Mouse (Mus musculus) heart, embryonic 16.5 days (tissue): ENCODE results near the gene Hoxd3. TPM values are rescaled to one million over a fixed set of nuclear protein-coding genes. Genes with fewer than 3 reads are reported as not detected.
A peak's percentile ranks its signal among the peaks of the same experiment; 100 is the strongest.

Source experiments
- ATAC-seq: fragments of 200-750 bp; cut with Nextera tagmentation; replicated peaks from 2 replicates; pipeline ENCODE4 v1.8.0; 2017; ENCODE audit warnings: moderate number of reproducible peaks; ENCODE audit not compliant: insufficient read depth, low FRiP score; ENCODE audit errors: extremely low read depth
- H3K27ac ChIP-seq: fragments of 300-500 bp; sonication (generic); 2 replicates; pipeline ENCODE4 v1.5.1; 2014; ENCODE audit warnings: mild to moderate bottlenecking, low read length, control low read depth, moderate library complexity
- H3K27me3 ChIP-seq: fragments of 300-500 bp; sonication (generic); 2 replicates; pipeline ENCODE4 v1.6.1; 2014; ENCODE audit warnings: low read length, mixed read lengths; ENCODE audit not compliant: control insufficient read depth, insufficient read depth
- H3K36me3 ChIP-seq: fragments of 300-500 bp; sonication (generic); 2 replicates; pipeline ENCODE4 v1.6.1; 2014; ENCODE audit not compliant: control insufficient read depth, insufficient read depth
- H3K4me1 ChIP-seq: fragments of 300-500 bp; sonication (generic); 2 replicates; pipeline ENCODE4 v1.6.1; 2014; ENCODE audit warnings: low read length, mixed read lengths; ENCODE audit not compliant: control insufficient read depth, insufficient read depth
- H3K4me2 ChIP-seq: fragments of 300-500 bp; sonication (generic); 2 replicates; pipeline ENCODE4 v1.6.1; 2014; ENCODE audit warnings: low read depth, mild to moderate bottlenecking, control low read depth, low read length
- H3K4me3 ChIP-seq: fragments of 300-500 bp; sonication (generic); 2 replicates; pipeline ENCODE4 v1.5.1; 2014; ENCODE audit warnings: mild to moderate bottlenecking, control low read depth, low read length
- H3K9ac ChIP-seq: fragments of 300-500 bp; sonication (generic); 2 replicates; pipeline ENCODE4 v1.6.1; 2014; ENCODE audit warnings: low read length, control low read depth
- H3K9me3 ChIP-seq: fragments of 300-500 bp; sonication (generic); replicated peaks from 2 replicates; pipeline ENCODE4 v1.6.1; 2016; ENCODE audit warnings: low read length; ENCODE audit not compliant: control insufficient read depth
- WGBS: fragments of 180-500 bp; shearing (Covaris S2); extraction: QIAGEN DNeasy Blood & Tissue Kit; methylation state at CpG from one replicate; pipeline ENCODE4 v1.1.7; 2014; 5-methylcytosine and 5-hydroxymethylcytosine counted together
- polyA plus RNA-seq: library from polyadenylated mRNA; unstranded; fragments of >200 nt; fragmentation: Nextera tagmentation; extraction: Ambion mirVana; gene quantifications from 2 replicates; pipeline ENCODE4 v1.2.1, GENCODE M21; 2015

Hoxd3 gene
- polyA plus RNA-seq, 1 experiment from 2014 or later: 0.66 TPM

GRCm38 (mm10) chr2:74762522-74763244 lies 51.0 kb downstream of the Hoxd3 start, which contains the start of gene Hoxd1:
Gene Hoxd1 (plus strand): TSS chr2:74762980.
- Histone ChIP-seq H3K9ac (0 out of 2 replicates have a peak within 1 kb of the TSS, but pooled peaks have one; percentile 13), H3K4me3 (peak within 1 kb of the TSS; percentile 60), H3K9me3 (no peaks in the 10 kb centered on the region), H3K4me1 (peaks cover 13% of the 10 kb centered on the region), H3K4me2 (peak within 1 kb of the TSS; percentile 90), H3K27me3 (peaks cover 78% of the 10 kb centered on the region), H3K36me3 (no peaks in the 10 kb centered on the region), H3K27ac (no peak within 1 kb of the TSS)
- under 1% methylated on average over 61 of the region's 61 CpGs for WGBS
- peak; percentile 63 for ATAC-seq

- whole genome bisulfite sequencing: 2% methylated on average over 52 of the region's 53 CpGs
- ATAC-seq: no peak
- Histone ChIP-seq H3K4me3 (peak overlapping the region; percentile 60), H3K4me1 (peaks cover 13% of the 10 kb centered on the region), H3K4me2 (peak overlapping the region; percentile 90), H3K36me3 (no peaks in the 10 kb centered on the region), H3K9me3 (no peaks in the 10 kb centered on the region), H3K9ac (no peak overlapping the region), H3K27ac (no peak overlapping the region), H3K27me3 (peaks cover 74% of the 10 kb centered on the region)
Observed at GRCm38 (mm10) chr2:74763245-74763735, 51.6 kb downstream of the Hoxd3 start.

- H3K27me3 ChIP-seq: peaks cover 69% of the 10 kb centered on the region
- peaks cover 13% of the 10 kb centered on the region for H3K4me1 ChIP-seq
- no peaks in the 10 kb centered on the region for H3K36me3 ChIP-seq
- no peak overlapping the region for H3K9ac ChIP-seq
- H3K4me2 ChIP-seq: no peak overlapping the region
- H3K9me3 ChIP-seq: no peaks in the 10 kb centered on the region
- no peak for ATAC-seq
- no peak overlapping the region for H3K27ac ChIP-seq
- H3K4me3 ChIP-seq: no peak overlapping the region
- WGBS: 42% methylated on average over 10 of the region's 10 CpGs
Observed at GRCm38 (mm10) chr2:74763976-74764375, 52.2 kb downstream of the Hoxd3 start.

GRCm38 (mm10) chr2:74774359-74774758 lies 62.6 kb downstream of the Hoxd3 start:
- H3K27me3 ChIP-seq: peaks cover 7% of the 10 kb centered on the region; the same call in 1 of the 2 replicates
- no peaks in the 10 kb centered on the region for H3K9me3 ChIP-seq
- 73% methylated on average over 2 of the region's 2 CpGs for WGBS
- H3K9ac ChIP-seq: no peak overlapping the region
- no peak for ATAC-seq
- no peaks in the 10 kb centered on the region for H3K4me1 ChIP-seq
- no peak overlapping the region for H3K27ac ChIP-seq
- no peaks in the 10 kb centered on the region for H3K36me3 ChIP-seq
- H3K4me3 ChIP-seq: no peak overlapping the region
- H3K4me2 ChIP-seq: no peak overlapping the region

- H3K27me3 ChIP-seq: peaks cover 4% of the 10 kb centered on the region; the same call in 1 of the 2 replicates
- ATAC-seq: no peak
- H3K9me3 ChIP-seq: no peaks in the 10 kb centered on the region
- H3K9ac ChIP-seq: no peak overlapping the region
- H3K36me3 ChIP-seq: no peaks in the 10 kb centered on the region
- no peak overlapping the region for H3K27ac ChIP-seq
- WGBS: 72% methylated on average over 13 of the region's 13 CpGs
- peaks cover 3% of the 10 kb centered on the region; the same call in 1 of the 2 replicates for H3K4me1 ChIP-seq
- H3K4me3 ChIP-seq: no peak overlapping the region
- no peak overlapping the region for H3K4me2 ChIP-seq
Observed at GRCm38 (mm10) chr2:74777536-74778275, 66.0 kb downstream of the Hoxd3 start.

- Histone ChIP-seq H3K36me3 (no peaks in the 10 kb centered on the region), H3K4me2 (no peak overlapping the region), H3K27me3 (no peaks in the 10 kb centered on the region; the same call in 1 of the 2 replicates), H3K4me3 (no peak overlapping the region), H3K4me1 (peaks cover 3% of the 10 kb centered on the region; the same call in 1 of the 2 replicates), H3K27ac (no peak overlapping the region), H3K9ac (no peak overlapping the region), H3K9me3 (no peaks in the 10 kb centered on the region)
- 62% methylated on average over 5 of the region's 5 CpGs for WGBS
- ATAC-seq: no peak
Observed at GRCm38 (mm10) chr2:74781386-74781785, 69.7 kb downstream of the Hoxd3 start.

GRCm38 (mm10) chr2:74795531-74795930 lies 83.8 kb downstream of the Hoxd3 start:
- Histone ChIP-seq H3K27ac (no peak overlapping the region), H3K4me3 (no peak overlapping the region), H3K36me3 (no peaks in the 10 kb centered on the region), H3K27me3 (no peaks in the 10 kb centered on the region; the same call in 1 of the 2 replicates), H3K9me3 (no peaks in the 10 kb centered on the region), H3K9ac (no peak overlapping the region), H3K4me2 (no peak overlapping the region), H3K4me1 (no peaks in the 10 kb centered on the region)
- 28% methylated on average over 7 of the region's 7 CpGs for WGBS
- ATAC-seq: no peak
